Mouse (Mus musculus): ENCODE measurements around the gene Traf3ip2.

Traf3ip2 gene

GRCm38 (mm10) chr10:39631627-39632026 is 18.9 kb downstream of the Traf3ip2 start:
- no peak for DNase-seq (ENCODE audit: low spot score)

- no peak for DNase-seq (ENCODE audit: low spot score)
These were observed 20.6 kb downstream of the Traf3ip2 start for GRCm38 (mm10) chr10:39633379-39633778.

- no peak for DNase-seq (ENCODE audit: low spot score)
These were observed 21.8 kb downstream of the Traf3ip2 start for GRCm38 (mm10) chr10:39634423-39635101.

GRCm38 (mm10) chr10:39638862-39639261 is 26.1 kb downstream of the Traf3ip2 start:
- no peak for DNase-seq (ENCODE audit: low spot score)

- DNase-seq (ENCODE audit: low spot score): no peak
These were observed 27.0 kb downstream of the Traf3ip2 start for GRCm38 (mm10) chr10:39639783-39640182.

- no peak for DNase-seq (ENCODE audit: low spot score)
These were observed 28.1 kb downstream of the Traf3ip2 start for GRCm38 (mm10) chr10:39640817-39641226.

- DNase-seq (ENCODE audit: low spot score): no peak
These were observed 33.3 kb downstream of the Traf3ip2 start for GRCm38 (mm10) chr10:39645789-39646628.

GRCm38 (mm10) chr10:39646629-39647019 is 33.9 kb downstream of the Traf3ip2 start:
- DNase-seq (ENCODE audit: low spot score): no peak

- no peak for DNase-seq (ENCODE audit: low spot score)
These were observed 34.4 kb downstream of the Traf3ip2 start for GRCm38 (mm10) chr10:39647118-39647517.

- no peak for DNase-seq (ENCODE audit: low spot score)
These were observed 35.5 kb downstream of the Traf3ip2 start for GRCm38 (mm10) chr10:39648278-39648677.

- no peak for DNase-seq (ENCODE audit: low spot score)
These were observed 36.8 kb downstream of the Traf3ip2 start for GRCm38 (mm10) chr10:39649550-39649949.

GRCm38 (mm10) chr10:39650316-39650715 is 37.6 kb downstream of the Traf3ip2 start:
- DNase-seq (ENCODE audit: low spot score): no peak

- peak; percentile 29 for DNase-seq (ENCODE audit: low spot score)
These were observed 41.3 kb downstream of the Traf3ip2 start for GRCm38 (mm10) chr10:39654001-39654416.

- DNase-seq (ENCODE audit: low spot score): no peak
These were observed 46.2 kb downstream of the Traf3ip2 start for GRCm38 (mm10) chr10:39658901-39659410.

- peak; percentile 87 for DNase-seq (ENCODE audit: low spot score)
These were observed 46.9 kb downstream of the Traf3ip2 start for GRCm38 (mm10) chr10:39659411-39660268.

GRCm38 (mm10) chr10:39660269-39660655 is 47.5 kb downstream of the Traf3ip2 start:
- no peak for DNase-seq (ENCODE audit: low spot score)

GRCm38 (mm10) chr10:39660698-39661097 is 48.0 kb downstream of the Traf3ip2 start:
- DNase-seq (ENCODE audit: low spot score): peak; percentile 42

GRCm38 (mm10) chr10:39665071-39665502 is 52.4 kb downstream of the Traf3ip2 start:
- DNase-seq (ENCODE audit: low spot score): no peak

- no peak for DNase-seq (ENCODE audit: low spot score)
These were observed 53.3 kb downstream of the Traf3ip2 start for GRCm38 (mm10) chr10:39666027-39666426.

GRCm38 (mm10) chr10:39671451-39671850 is 58.7 kb downstream of the Traf3ip2 start:
- no peak for DNase-seq (ENCODE audit: low spot score)

- no peak for DNase-seq (ENCODE audit: low spot score)
These were observed 59.9 kb downstream of the Traf3ip2 start for GRCm38 (mm10) chr10:39672547-39673051.

- DNase-seq (ENCODE audit: low spot score): peak; percentile 25
These were observed 61.4 kb downstream of the Traf3ip2 start for GRCm38 (mm10) chr10:39674106-39674505.
